Mouse (Mus musculus) ES-Bruce4 (cell line): ENCODE data around the gene Mpp4.

Experiments
- CTCF ChIP-seq: IDR thresholded peaks from one replicate; pipeline ENCODE4 v1.8.1; 2011; ENCODE audit warnings: low read depth, low read length
- EP300 ChIP-seq: IDR thresholded peaks from 2 replicates; pipeline ENCODE4 v1.6.1; 2011; ENCODE audit warnings: low read depth, low read length; ENCODE audit not compliant: insufficient read depth
- POLR2A ChIP-seq: IDR thresholded peaks from one replicate; pipeline ENCODE4 v1.8.1; 2011; ENCODE audit warnings: low read length; ENCODE audit not compliant: insufficient read depth

- no peak for TF ChIP-seq POLR2A
- no peak for TF ChIP-seq CTCF
- no peak for TF ChIP-seq EP300
These were observed 6.4 kb upstream of the Mpp4 start for GRCm38 (mm10) chr1:59169586-59169985.
